Mouse (Mus musculus) megakaryocyte-erythroid progenitor cell, adult 5-6 weeks (primary cell): ENCODE data around the gene Ell2. TPM values are rescaled to one million over a fixed set of nuclear protein-coding genes. Genes with fewer than 3 reads are reported as not detected.
A peak's percentile ranks its signal among the peaks of the same experiment; 100 is the strongest.
"Not testable (repeated sequence)": the region's sequence is repeated elsewhere in the genome, so short reads cannot be mapped to it uniquely, and the experiment has no call there.

Experiments
- ATAC-seq: replicated peaks from 2 replicates; pipeline ENCODE4 v1.8.0; 2016; ENCODE audit warnings: mild to moderate bottlenecking, inconsistent platforms; ENCODE audit not compliant: severe bottlenecking, poor library complexity, low FRiP score, low TSS enrichment
- total RNA-seq, 2 experiments: library from RNA; stranded (forward) in 1 of 2; stranded (reverse) in 1 of 2; fragments of 200-1000, 215-1000 nt in 1 of 2; fragments of >200 nt in 1 of 2; fragmentation: Nextera tagmentation in 1 of 2; gene quantifications; 2 replicates each; pipeline ENCODE4 v1.2.3; 2014 to 2017

The Ell2 gene
- total RNA-seq (2014; fragmentation: Nextera tagmentation) (40.4 and 65.7 TPM in 2 replicates), total RNA-seq (2017) (61.8 and 63.9 TPM in 2 replicates)

DNA sequence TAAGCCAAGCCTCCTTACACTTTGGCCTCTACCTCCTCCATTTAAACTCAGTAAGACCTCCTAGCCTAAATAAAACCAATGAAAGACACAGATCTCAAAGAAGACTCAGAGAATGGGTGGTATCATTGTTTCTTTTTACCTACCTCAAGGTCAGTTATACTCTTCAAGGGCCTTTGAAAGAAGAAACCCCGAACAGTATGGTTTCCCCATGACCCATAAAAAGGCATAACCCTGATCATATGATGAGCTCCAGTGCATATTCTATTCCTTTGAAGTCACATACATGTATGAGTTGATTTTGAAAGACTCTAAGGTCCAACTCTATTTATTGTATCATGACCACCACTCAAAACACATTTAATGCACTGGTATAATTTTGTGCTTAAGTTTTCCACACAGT is at the start of gene Ell2:
Ell2 (plus strand) TSS at position 301 of the 400 bp plus-strand sequence.
- no peak for ATAC-seq

DNA sequence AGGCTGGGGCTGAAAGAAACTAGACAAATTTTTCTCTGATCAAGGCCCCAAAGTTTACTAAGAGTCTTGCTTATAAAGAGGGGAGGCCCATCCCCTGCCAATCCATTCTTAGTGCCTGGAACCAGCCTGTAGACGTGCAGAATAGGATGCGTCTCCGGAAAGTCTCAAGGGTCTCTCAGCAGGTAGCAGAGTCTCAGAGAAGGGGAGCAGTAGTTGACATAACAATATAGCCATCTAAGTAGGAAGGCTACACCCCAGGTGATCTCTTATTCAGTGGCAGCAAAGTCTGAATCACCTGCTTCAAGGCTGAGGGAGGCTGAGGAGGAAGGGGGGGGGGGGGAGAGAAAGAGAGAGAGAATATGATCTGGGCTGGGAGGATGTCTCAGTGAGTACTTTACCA is 21.1 kb upstream of the Ell2 start:
- ATAC-seq: no peak

DNA sequence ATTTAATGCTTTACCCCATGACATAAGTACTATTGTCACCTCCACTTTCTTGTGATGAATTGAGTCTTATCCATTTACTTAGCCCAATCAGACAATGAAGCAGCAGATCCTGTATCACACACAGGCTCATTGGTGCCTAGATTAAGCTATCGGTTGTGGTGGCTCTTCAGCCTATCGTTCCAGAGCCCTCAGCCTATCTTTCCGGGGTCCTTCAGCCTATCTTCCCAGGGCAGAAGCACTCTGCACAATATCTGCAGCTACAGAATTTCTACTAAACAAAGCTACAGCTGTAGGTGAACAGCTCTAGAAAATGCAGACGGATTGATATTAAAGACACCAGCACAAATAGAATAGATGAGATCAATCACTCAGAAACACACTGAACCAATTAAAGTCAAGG is 19.6 kb upstream of the Ell2 start:
- ATAC-seq: peak; percentile 95

DNA sequence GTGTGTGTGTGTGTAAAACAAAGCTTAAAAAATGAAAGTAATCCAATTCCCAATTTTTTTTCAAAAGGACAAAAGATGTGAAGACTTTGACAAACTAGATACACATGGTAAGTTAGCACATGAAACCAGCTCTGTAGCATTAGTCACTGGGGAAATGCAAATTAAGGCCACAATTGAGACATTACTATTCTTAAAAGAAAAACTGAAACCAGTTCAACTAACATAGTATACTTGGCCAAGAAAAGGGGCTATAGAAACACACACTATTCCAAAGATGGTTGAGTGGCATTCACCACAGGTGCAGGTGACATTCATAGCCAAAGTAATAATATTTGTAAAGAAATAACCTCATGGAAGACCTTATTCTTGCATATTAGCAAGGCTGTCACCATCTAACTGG is 14.9 kb upstream of the Ell2 start:
- ATAC-seq: no peak

DNA sequence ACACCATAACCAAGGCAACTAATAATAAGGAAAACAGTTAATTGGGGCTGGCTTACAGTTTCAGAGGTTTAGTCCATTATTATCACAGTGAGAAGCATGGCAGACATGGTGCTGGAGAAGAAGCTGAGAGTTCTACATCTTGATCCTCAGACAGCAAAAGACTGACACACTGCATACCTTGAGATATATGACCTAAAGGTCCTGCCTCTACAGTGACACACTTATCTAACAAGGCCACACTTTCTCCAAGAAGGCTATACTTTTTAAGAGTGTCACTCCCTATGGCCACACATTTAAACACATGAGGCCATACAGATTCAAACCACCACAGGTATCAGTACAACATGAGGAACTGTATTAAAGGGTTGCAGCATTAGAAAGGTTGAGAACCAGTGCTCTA is 13.5 kb upstream of the Ell2 start:
- ATAC-seq: peak; percentile 59

DNA sequence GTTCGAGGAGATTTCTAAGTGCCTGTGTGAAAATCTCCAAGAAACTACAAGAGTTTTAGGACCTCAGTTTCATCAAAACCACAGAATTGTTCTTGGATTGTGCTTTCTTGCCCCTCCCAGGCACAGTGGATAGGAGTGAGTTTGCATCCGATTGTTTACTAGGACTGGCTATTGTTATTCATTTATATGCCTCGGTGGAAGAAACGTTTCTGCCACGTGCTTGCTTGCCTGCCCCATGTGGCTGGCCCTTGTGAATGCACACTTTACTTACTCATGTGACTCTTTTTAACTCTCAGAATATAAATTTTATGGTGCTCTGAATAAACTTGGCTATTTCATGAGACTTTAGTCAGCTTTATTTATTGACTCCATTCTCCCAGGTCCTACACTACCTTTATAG is 3.7 kb upstream of the Ell2 start:
- no peak for ATAC-seq

DNA sequence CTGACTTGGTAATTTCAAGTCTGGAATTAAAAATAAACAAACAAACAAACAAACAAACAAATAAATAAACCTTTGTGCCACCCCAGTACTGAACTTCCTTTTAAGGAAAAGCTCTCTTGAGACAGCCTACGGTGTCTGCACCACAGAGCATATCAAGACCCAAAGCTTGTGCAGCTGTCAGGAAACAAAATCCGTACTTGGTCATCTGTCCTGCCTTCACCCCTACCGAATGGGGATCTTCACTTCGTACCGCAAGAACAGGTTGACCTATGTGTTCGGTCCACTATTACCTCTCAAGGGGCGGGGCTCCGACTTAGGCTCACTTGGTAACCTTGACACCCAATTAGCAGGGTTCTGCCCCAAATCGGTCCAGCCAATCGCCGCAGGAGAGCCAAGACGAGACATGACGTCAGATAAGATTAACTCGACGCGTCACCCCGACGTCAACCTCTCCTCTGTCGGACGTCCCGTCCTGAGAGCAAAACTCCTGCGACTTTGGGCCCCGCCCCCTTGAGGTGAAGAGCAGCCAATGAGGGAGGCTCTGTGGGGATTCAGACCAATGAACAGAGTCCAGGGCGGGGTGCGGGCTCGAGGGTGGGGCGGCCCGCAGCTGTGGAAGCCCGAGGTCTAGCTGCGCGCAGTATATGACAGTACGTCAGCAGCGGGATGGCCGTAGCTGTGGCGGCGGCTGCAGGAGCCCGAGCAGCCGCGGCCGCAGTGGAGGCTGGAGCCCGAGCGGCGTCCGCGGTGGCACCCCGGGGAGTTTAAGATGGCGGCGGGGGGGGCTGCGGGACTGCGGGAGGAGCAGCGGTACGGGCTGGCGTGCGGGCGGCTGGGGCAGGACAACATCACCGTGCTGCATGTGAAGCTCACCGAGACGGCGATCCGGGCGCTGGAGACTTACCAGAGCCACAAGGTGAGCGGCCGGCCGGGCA is 592 bp downstream of the Ell2 start:
- ATAC-seq: peak; percentile 94

DNA sequence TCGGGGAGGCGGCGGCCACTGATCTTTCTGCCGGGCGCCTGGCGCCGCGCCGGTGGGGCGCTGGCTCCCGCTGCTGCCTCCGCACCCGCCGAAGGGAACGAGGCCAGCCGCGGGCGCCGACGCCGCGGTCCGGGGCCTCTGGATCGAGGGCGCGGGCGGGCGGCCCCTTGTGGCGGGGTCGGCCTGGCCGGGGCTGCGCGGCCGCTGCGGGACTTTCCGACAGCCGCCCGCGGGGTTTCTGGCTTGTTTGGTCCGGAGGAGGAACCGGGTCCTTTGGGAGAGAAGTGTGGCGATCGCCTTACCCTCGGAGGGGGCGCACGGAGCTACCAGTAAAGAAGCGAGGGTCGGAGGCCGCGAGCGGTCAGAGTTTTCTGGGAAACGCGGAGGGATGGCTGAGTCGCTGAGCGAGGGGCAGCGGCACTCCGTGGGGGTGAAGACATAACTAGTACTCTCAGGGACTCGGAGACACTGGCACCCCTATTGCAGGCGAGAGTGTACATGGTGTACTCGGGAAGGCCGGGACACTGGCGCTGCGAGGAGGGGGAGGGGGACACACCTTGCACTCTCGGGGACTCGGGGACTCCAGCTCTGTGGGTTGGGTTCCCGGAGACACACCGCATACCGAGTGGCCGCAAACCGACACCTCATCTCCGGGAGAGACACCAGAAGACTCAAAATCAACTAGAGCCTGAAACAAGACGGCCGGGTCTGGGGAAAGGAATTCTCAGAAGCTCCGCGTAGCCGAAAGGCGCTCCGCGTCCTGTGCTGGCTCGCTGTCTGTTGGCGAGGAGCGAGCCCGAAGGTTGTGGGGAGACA is 1.5 kb downstream of the Ell2 start:
- ATAC-seq: peak; percentile 28

DNA sequence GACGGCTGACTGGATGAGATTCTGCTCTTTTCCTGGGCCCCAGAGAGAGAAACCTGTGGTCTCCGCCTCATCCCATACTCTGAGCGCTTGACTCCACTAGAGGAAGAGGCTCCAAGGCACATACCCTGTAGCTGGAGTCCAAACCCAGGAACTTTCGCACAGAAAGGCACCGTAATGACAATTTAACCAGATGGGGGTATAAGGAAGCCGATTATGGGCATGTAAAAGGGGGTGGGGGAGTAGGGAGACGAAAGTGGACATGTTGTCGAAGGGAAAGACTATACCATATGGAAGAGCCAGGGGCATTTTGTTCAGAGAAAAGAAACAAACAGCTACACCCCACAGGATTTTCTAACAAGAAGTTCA is 2.1 kb downstream of the Ell2 start:
- ATAC-seq: no peak

DNA sequence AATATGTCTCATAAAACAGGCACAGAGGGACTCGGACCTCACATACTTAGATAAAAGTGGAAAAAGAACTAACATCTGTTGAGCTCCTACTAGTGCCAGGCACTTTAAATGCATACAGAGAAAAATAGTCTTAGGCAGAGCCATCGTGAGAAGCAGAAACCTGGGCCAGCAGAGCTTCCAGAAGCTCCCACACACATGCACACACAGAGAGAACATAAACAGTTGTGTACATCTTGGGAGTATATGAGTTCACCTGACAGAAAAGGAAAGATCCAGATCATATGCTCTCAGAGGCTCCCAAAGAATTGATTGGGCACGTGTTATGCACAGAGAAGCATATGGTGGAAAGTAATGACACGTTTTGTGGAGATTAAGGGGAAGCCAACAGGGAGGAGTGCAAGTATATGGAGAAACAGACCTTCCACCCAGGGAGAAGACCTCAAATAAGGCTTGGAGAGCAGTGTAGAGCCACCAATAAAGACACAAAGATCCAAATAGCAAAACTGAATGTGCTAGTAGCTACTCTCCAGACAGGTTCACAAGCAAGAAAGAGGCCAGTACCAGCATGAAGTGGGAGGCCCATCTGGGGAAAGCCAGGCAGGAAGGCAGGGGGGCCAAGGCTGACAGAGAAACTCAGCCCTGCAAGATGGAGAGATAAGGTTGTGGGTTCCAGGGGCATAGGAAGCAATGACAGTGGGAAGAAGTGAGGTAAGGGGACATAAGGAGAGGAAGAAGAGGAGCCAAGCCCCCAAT is 2.6 kb downstream of the Ell2 start:
- 0 out of 2 replicates have a peak, but pooled peaks have one; percentile 11 for ATAC-seq

DNA sequence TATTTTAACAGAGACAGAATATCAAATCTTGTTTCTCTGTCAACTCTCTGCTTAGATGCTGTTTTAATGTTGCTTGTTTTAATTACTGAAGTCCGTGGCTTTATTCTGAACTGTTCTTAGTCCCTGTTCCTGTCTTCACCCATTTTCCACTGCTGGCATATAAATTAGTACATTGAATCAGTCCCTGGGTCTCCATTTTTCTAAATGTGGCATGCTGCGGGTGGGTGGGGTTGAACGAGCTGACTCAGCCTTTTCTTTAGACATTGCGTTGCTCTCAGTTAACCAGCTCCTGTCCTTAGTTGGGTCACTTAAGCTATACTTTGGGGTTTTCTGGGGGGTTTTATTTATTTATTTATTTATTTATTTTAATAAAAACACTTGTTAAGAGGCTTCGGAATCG is 3.6 kb downstream of the Ell2 start:
- no peak for ATAC-seq

DNA sequence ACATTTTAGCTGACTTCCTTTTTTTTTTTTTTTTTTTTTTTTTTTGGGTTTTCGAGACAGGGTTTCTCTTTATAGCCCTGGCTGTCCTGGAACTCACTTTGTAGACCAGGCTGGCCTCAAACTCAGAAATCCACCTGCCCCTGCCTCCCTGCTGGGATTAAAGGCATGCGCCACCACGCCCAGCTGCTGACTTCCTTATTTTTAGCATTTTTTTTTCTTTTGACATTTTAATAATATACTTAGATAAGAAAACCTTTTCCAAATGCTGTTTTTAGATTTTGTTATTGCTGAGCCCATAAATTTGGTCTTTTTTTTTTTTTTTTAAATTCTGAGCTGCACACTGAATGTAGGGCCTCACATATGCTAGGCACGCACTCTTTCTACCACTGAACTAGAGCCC is 5.0 kb downstream of the Ell2 start:
- ATAC-seq: not testable (repeated sequence)

DNA sequence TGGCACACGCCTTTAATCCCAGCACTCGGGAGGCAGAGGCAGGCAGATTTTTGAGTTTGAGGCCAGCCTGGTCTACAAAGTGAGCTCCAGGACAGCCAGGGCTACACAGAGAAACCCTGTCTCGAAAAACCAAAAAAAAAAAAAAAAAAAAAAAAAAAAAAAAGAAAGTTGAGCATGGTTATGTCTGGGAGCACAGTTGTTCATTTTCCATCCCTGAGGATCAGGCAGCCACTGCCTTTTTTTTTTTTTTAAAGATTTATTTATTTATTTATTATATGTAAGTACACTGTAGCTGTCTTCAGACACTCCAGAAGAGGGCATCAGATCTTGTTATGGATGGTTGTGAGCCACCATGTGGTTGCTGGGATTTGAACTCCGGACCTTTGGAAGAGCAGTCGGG is 6.0 kb downstream of the Ell2 start:
- not testable (repeated sequence) for ATAC-seq

DNA sequence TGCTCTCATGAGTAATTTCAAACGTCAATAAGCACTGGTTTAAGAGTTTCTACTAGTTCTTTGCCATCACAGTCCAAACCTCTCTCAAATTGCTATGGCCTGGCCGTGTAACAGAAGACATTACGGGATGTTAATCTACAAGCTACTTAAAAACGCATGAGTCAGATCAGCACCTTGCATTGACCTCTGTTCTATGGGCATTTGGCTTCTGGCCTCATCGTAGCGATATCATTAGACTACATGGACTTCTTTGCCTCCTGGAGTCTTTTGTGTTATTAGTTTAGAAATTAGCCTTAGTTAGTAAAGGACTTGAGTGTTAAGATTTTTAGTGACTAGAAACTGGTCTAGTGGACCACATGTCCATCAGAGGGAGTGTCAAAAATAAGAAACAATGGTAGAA is 7.8 kb downstream of the Ell2 start:
- ATAC-seq: no peak

DNA sequence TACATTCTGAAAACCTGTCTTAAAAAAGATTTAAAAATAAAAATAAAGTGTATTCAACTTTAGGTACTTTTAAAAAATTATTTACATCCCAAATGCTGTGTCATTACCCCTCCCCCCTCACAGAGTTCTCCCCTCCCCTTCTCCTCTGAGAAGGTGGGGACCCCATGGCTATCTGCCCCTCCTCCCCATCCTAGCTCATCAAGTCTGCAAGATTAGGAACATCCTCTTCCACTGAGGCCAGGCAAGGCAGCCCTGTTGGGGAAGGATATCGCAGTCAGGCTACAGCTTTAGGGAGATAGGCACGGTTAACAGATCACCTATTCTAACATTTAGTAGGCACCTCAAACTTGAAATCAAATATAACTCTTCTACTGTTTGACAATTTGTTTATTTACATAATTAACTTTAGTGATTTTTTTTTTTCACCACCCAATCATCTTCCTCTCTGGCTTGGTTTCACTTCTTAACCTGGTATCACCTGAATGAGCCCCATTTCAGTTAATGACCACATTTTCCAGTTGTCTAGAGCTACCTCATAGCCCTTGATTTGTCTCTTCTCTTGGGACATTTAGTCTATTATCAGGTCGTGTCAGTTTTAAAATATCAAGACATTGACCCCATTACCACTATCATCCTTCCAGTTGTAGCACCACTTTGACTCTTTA is 11.2 kb downstream of the Ell2 start:
- ATAC-seq: 0 out of 2 replicates have a peak, but pooled peaks have one; percentile 27

DNA sequence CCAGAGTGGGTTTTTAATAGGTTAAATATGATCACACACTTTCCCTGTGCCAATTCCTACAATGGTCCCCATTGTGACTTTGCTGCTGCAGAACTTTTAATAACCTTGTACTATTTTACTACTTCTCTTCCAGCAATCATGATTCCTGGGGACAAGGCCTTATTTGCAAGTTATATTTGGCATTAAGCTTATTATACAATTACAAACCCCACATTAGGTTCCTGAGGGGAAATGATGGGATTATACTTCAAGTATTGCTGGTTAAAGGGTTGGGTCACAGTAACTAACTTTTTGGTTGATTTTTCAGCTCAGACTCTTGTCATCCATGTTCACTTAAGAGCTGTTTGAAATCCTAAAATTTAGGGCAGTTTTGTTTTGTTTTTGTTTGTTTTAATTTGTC is 11.8 kb downstream of the Ell2 start:
- ATAC-seq: no peak

DNA sequence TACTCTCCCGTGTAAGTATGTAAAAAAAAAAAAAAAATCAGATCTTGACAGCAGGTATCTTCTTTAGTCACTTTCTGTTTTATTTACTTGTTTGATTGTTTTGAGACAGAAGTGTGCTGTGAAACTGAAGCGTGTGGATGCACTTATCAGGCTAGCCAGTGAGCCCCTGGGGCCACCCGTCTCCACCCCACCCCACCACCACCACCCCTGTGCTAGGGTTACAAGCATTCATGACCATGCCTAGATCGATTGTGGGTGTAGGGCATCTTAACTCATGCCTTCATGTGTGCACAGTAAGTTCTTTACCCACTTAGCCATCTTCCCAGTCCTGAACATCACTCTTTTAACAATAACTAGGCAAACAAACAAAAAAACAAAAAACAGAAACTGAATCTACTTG is 13.1 kb downstream of the Ell2 start:
- ATAC-seq: peak; percentile 61; the same call in 1 of the 2 replicates

DNA sequence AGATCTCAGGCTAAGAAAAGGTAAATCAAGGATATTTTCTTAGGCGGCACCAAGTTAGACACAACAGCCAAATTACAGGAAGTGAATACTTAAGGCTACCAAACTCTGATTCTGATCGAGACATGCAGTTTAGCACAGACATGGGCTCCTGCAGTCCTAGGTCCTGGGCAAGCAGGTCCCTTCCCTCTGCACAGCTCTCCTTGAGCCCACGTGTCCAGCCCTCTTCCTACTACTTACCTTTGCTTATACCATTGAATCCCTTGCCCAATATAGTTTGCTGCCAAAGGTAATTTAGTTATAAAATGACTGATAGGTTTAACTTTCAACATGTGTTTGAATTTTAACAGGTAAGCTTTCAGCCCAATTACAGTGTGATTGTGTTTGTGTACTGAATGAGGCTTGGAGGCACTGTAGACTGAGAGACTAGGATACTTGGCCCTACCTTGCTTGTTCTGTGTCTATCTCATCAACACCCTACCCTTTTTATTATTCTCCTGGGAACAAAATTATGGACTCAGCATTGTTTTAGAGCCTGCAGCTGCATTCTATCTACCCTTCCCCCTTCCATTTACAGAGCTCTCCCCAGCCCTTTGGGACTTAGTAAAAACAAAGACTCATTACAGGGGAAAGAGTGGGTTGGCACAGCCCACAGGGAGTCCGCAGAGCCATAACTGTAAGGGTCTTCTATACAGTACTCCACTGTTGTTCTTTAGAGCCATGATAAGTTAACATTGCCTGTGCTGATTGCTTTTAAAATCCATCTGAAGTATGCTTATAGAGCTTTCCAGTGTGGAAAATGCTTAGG is 20.2 kb downstream of the Ell2 start:
- no peak for ATAC-seq
